Mouse (Mus musculus): ENCODE data around the gene Lemd2. TPM values are rescaled to one million over a fixed set of nuclear protein-coding genes. Genes with fewer than 3 reads are reported as not detected.

Gene Lemd2
- total and polyA plus RNA-seq, 3 experiments: 30.0 to 38.3 (median 31.4) TPM

DNA sequence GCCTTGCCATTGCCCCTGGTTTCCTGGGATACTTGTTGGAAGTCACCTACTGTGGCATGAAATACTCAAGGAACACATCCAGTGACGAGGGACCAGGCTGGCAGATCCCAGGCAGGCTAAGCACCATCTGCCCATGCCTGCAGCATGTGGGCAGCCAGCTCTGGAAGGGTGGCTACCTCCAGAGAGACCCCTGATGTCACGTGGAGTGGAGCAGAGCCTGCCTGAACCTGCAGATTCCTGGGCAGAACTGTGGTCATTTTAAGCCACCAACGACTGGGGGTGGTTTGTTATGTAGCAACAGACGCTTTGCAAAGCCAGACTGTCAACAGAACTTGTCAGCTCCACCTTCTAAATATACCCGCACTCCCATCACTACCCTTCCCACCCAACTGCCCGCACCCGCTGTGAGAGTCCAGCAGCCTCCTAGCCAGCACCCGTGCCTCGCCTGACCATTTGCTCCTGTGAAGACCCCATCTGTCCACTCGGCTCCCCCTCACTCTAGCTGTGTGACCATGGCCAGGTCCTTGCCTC, 41.6 kb upstream of the Lemd2 start:
- intact Hi-C loops (cut with DNase I): no loop called here
- TF ChIP-seq POLR2A (IDR thresholded peaks at IDR 0.05; ENCODE audit: insufficient read depth, low read depth, low read length) (no peak), CTCF (IDR thresholded peaks at IDR 0.05) (no peak), EP300 (IDR thresholded peaks at IDR 0.05; ENCODE audit: insufficient read depth, low read depth, low read length) (0 out of 2 replicates have a peak, but pooled peaks have one; percentile 37)
- DNase-seq: peak; percentile 59 to 72
- H3K9ac ChIP-seq (ENCODE audit: low read depth, low read length): no peak overlapping the region
- no peak overlapping the region for H3K4me3 ChIP-seq
- H3K4me1 ChIP-seq (ENCODE audit: control insufficient read depth, insufficient read depth, low read length): peaks cover 2% of the 10 kb centered on the region; the same call in 1 of the 2 replicates
- H3K36me3 ChIP-seq (ENCODE audit: control insufficient read depth, insufficient read depth, low read length): no peaks in the 10 kb centered on the region
- H3K79me2 ChIP-seq (replicated peaks; ENCODE audit: control insufficient read depth, insufficient read depth, low read length): no peaks in the 10 kb centered on the region
- 42% methylated on average over 10 of the region's 10 CpGs for WGBS
- H3K27me3 ChIP-seq (ENCODE audit: control insufficient read depth, insufficient read depth, low read length): no peaks in the 10 kb centered on the region
- peak overlapping the region; percentile 59 for H3K27ac ChIP-seq

DNA sequence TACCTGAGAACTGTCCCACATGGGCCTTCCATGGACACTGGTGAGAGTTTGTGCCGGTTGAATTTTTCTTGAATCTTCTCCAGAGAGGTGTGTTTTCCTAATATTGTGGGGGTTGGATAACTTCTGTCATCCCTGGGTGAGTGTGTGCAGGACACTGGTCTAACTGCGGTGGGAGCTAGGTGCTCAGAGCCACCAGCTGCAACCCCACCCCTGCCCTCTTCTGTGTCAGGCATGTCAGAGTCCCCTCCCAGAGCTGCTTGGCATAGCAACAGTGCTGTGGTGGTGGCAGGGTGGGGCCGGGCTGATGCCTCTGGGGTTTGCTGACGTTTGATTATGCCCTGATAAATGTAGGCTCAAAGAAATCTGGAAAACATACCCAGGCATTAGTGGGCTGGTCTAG, 40.6 kb upstream of the Lemd2 start:
- 62% methylated on average over 4 of the region's 4 CpGs for WGBS
- TF ChIP-seq POLR2A (IDR thresholded peaks at IDR 0.05; ENCODE audit: insufficient read depth, low read depth, low read length): no peak
- Histone ChIP-seq H3K27ac (no peak overlapping the region; the same call in 1 of the 2 replicates), H3K9ac (ENCODE audit: low read depth, low read length) (no peak overlapping the region), H3K36me3 (ENCODE audit: control insufficient read depth, insufficient read depth, low read length) (no peaks in the 10 kb centered on the region), H3K79me2 (replicated peaks; ENCODE audit: control insufficient read depth, insufficient read depth, low read length) (no peaks in the 10 kb centered on the region), H3K4me1 (ENCODE audit: control insufficient read depth, insufficient read depth, low read length) (peaks cover 5% of the 10 kb centered on the region), H3K27me3 (ENCODE audit: control insufficient read depth, insufficient read depth, low read length) (no peaks in the 10 kb centered on the region), H3K4me3 (no peak overlapping the region)
- no peak for DNase-seq
- intact Hi-C loops (cut with DNase I): no loop called here

DNA sequence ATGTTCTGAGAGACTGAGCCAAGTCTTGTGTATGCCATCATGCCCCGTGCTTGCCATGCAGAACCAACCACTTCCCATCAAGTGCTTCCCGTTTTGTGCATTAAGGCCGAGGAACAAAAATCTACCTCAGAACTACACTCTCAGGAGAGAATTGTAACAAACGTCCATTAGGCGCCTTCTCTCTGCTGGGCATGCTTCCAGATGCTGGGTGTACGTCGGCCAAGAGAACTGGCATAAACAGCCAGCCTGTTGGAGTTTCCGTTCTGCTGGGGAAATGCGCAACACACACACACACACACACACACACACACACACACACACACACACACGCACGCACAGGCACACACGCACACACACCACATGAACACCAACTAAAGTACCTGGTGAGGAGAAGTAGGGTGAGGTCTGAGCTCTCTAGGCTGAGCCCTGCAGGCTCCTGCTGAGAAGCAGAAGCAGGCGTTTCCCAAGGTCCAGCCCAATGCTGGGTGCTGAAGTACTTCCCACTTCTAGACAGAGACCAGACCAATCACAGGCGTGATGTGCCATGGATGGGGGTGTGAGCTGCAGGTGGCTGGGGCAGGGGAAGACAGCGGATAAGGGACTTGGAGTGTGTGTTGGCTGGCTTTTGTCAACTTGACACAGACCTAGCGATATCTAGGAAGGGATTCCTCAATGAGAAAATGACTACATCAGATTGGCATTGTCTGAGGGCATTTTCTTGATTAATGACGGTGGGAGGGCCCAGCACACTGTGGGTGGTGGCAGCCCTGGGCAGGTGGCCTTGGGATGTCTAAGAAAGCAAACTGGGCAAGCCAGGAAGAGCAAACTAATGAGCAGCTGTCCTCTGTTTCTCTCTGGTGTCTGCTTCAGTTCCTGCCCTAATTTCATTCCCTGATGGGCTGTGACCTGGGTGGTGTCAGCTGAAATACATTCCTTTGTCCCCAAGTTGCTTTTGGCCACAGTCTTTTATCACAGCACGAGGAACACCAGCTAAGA, 38.2 kb upstream of the Lemd2 start:
- peaks cover 5% of the 10 kb centered on the region for H3K4me1 ChIP-seq (ENCODE audit: control insufficient read depth, insufficient read depth, low read length)
- no peaks in the 10 kb centered on the region for H3K27me3 ChIP-seq (ENCODE audit: control insufficient read depth, insufficient read depth, low read length)
- peak overlapping the region; percentile 21 for H3K27ac ChIP-seq
- H3K36me3 ChIP-seq (ENCODE audit: control insufficient read depth, insufficient read depth, low read length): no peaks in the 10 kb centered on the region
- H3K9ac ChIP-seq (ENCODE audit: low read depth, low read length): no peak overlapping the region
- 28% methylated on average over 18 of the region's 18 CpGs for WGBS
- intact Hi-C loops (cut with DNase I): no loop called here
- H3K79me2 ChIP-seq (replicated peaks; ENCODE audit: control insufficient read depth, insufficient read depth, low read length): no peaks in the 10 kb centered on the region
- TF ChIP-seq EP300 (IDR thresholded peaks at IDR 0.05; ENCODE audit: insufficient read depth, low read depth, low read length) (peak; percentile 36; the same call in 1 of the 2 replicates), CTCF (IDR thresholded peaks at IDR 0.05) (no peak)
- no peak overlapping the region for H3K4me3 ChIP-seq
- peak; percentile 70 to 78 for DNase-seq

DNA sequence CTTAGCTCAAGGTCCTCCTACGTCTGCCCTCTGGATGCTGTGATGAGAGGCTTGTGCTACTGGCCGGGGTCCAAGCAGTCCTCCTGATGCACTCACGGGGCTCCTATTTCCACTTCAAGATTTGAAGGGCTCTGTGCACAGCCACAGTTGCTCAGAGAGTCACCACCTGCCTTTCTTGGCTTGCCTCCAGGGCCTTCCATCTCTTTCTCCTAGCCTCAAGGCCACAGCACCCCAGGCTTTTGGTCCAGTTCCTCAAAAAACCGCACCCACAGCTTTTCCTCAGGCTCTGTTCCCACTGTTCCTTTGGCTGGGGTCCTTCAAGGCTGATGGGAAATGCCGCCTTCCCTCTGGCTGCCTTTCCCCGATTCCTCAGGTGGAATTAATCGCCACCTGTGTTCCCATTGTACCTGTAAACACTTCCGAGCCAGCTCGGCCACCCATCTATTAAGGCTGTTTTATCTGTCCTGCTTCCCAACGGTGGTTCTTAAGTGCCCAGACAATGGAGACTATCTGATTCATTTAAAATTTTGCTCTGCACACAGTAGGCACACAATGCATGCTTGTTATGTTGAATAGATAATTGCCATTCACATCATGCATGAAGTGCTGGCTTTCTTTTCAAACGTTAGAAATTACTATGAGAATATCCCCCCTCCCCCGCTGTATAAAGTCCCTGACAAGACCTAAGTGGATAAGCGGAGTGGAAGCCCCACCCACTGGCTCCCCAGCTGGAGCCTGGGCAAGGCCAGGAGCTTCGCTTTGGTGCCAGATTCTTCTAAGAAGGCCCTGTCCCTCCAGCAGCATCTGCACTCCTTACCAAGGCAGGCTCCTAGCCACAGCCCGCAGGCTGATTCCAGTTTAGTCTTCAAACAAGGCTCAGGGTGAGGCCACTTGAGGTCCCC, 36.5 kb upstream of the Lemd2 start:
- no peaks in the 10 kb centered on the region for H3K79me2 ChIP-seq (replicated peaks; ENCODE audit: control insufficient read depth, insufficient read depth, low read length)
- no peaks in the 10 kb centered on the region for H3K27me3 ChIP-seq (ENCODE audit: control insufficient read depth, insufficient read depth, low read length)
- no peaks in the 10 kb centered on the region for H3K36me3 ChIP-seq (ENCODE audit: control insufficient read depth, insufficient read depth, low read length)
- whole genome bisulfite sequencing: 32% methylated on average over 15 of the region's 15 CpGs
- intact Hi-C loops (cut with DNase I): no loop called here
- DNase-seq: peak; percentile 76 to 80
- no peak for TF ChIP-seq POLR2A (IDR thresholded peaks at IDR 0.05; ENCODE audit: insufficient read depth, low read depth, low read length)
- peak; percentile 52; the same call in 1 of the 2 replicates for TF ChIP-seq EP300 (IDR thresholded peaks at IDR 0.05; ENCODE audit: insufficient read depth, low read depth, low read length)
- H3K4me3 ChIP-seq: no peak overlapping the region
- peaks cover 5% of the 10 kb centered on the region for H3K4me1 ChIP-seq (ENCODE audit: control insufficient read depth, insufficient read depth, low read length)
- H3K27ac ChIP-seq: no peak overlapping the region
- H3K9ac ChIP-seq (ENCODE audit: low read depth, low read length): no peak overlapping the region

DNA sequence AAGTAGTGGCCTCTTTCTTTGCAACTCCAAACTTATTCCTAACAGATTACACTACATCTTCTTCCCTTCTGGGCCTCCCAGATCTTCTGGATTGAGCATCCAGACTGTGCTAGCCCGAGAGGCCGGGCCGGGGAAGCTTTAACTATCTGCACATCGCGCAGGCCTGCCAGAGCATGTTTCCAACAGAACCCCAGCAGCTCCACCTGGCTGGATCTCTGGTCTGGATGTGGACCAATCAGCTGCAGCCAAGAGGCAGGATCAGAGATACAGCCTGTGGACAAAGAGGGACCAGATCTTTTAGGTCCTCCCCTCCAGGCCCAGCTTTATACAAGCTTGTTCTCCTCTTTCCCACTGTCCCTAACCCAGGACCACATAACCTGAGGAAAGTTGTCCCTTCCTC, 35.7 kb upstream of the Lemd2 start:
- DNase-seq: no peak
- Histone ChIP-seq H3K4me1 (ENCODE audit: control insufficient read depth, insufficient read depth, low read length) (peaks cover 5% of the 10 kb centered on the region), H3K27me3 (ENCODE audit: control insufficient read depth, insufficient read depth, low read length) (no peaks in the 10 kb centered on the region), H3K79me2 (replicated peaks; ENCODE audit: control insufficient read depth, insufficient read depth, low read length) (no peaks in the 10 kb centered on the region), H3K36me3 (ENCODE audit: control insufficient read depth, insufficient read depth, low read length) (no peaks in the 10 kb centered on the region), H3K4me3 (no peak overlapping the region), H3K9ac (ENCODE audit: low read depth, low read length) (no peak overlapping the region), H3K27ac (no peak overlapping the region)
- TF ChIP-seq POLR2A (IDR thresholded peaks at IDR 0.05; ENCODE audit: insufficient read depth, low read depth, low read length): no peak
- no peak for TF ChIP-seq CTCF (IDR thresholded peaks at IDR 0.05)
- no peak for TF ChIP-seq EP300 (IDR thresholded peaks at IDR 0.05; ENCODE audit: insufficient read depth, low read depth, low read length)
- 91% methylated on average over 5 of the region's 5 CpGs for WGBS
- intact Hi-C loops (cut with DNase I): no loop called here

Measured in heart, adult 2 months (tissue).